Mouse (Mus musculus) hindbrain, postnatal 0 days (tissue): Measurements from ENCODE around the gene Lrrc47. TPM values are rescaled to one million over a fixed set of nuclear protein-coding genes. Genes with fewer than 3 reads are reported as not detected.
A peak's percentile ranks its signal among the peaks of the same experiment; 100 is the strongest.

Experiments
- ATAC-seq: fragments of 200-750 bp; cut with Nextera tagmentation; 2 replicates; pipeline ENCODE4 v1.8.0; 2017; ENCODE audit warnings: mild to moderate bottlenecking, moderate TSS enrichment, moderate library complexity
- DNase-seq: peaks from one replicate; pipeline ENCODE4 v3.0.0-alpha.2; 2015; ENCODE audit warnings: low spot score
- H3K27ac ChIP-seq: fragments of 300-500 bp; sonication (generic); 2 replicates; pipeline ENCODE4 v1.5.1; 2014; ENCODE audit warnings: mild to moderate bottlenecking
- H3K27me3 ChIP-seq: fragments of 300-500 bp; sonication (generic); 2 replicates; pipeline ENCODE4 v1.6.1; 2014; ENCODE audit warnings: low read length, mixed read lengths; ENCODE audit not compliant: insufficient read depth
- H3K36me3 ChIP-seq: fragments of 300-500 bp; sonication (generic); 2 replicates; pipeline ENCODE4 v1.6.1; 2014; ENCODE audit warnings: low read length, mixed read lengths; ENCODE audit not compliant: insufficient read depth
- H3K4me1 ChIP-seq: fragments of 300-500 bp; sonication (generic); 2 replicates; pipeline ENCODE4 v1.6.1; 2014; ENCODE audit warnings: antibody characterized with exemption, low read length, mixed read lengths; ENCODE audit not compliant: insufficient read depth
- H3K4me2 ChIP-seq: fragments of 300-500 bp; sonication (generic); 2 replicates; pipeline ENCODE4 v1.6.1; 2014; ENCODE audit warnings: low read depth, mild to moderate bottlenecking, low read length, moderate library complexity, mixed read lengths
- H3K4me3 ChIP-seq: fragments of 300-500 bp; sonication (generic); 2 replicates; pipeline ENCODE4 v1.5.1; 2014; ENCODE audit warnings: low read length
- H3K9ac ChIP-seq: fragments of 300-500 bp; sonication (generic); replicated peaks from 2 replicates; pipeline ENCODE4 v1.6.1; 2014; ENCODE audit warnings: mild to moderate bottlenecking, low read length, moderate library complexity, mixed read lengths
- H3K9me3 ChIP-seq: fragments of 300-500 bp; sonication (generic); 2 replicates; pipeline ENCODE4 v1.6.1; 2016; ENCODE audit warnings: low read length, mixed read lengths
- CTCF ChIP-seq: IDR thresholded peaks from 2 replicates; pipeline ENCODE4 v1.5.1; 2016; ENCODE audit warnings: antibody characterized with exemption, control low read depth, low read depth
- WGBS: fragments of 180-500 bp; shearing (Covaris S2); extraction: QIAGEN DNeasy Blood & Tissue Kit; methylation state at CpG from one replicate; pipeline ENCODE4 v1.1.7; 2014; 5-methylcytosine and 5-hydroxymethylcytosine counted together
- polyA plus RNA-seq: library from polyadenylated mRNA; unstranded; fragments of >200 nt; fragmentation: Nextera tagmentation; extraction: Ambion mirVana; gene quantifications from 2 replicates; pipeline ENCODE4 v1.2.1, GENCODE M21; 2015
- total RNA-seq: library from RNA; depleted of rRNA; stranded (reverse); fragments of >200 nt; gene quantifications from 2 replicates; pipeline ENCODE4 v1.2.3, GENCODE M21; 2014; rRNA removed

Lrrc47 gene
- total and polyA plus RNA-seq, 2 experiments from 2014 or later, result 22.0 to 32.1 TPM

DNA sequence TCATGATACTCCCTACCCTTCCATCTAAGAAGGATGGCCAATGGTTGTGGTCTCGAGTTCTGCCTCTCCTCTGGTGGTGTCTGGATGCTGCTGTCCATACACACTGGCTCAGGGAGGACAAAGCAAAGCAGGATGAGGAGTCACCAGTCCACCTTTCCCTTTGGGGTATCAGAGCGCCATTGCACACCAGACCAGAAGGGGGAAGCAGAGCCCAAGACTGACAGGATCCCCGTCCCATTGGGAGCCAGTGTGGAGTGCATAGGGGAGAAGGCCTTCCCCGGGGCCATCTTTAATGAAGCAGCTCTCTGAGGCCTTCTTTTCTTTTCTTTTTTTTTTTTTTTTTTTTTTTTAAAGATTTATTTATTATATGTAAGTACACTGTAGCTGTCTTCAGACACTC, 41.5 kb downstream of the Lrrc47 start:
- H3K27ac ChIP-seq, result no peak overlapping the region
- peak; percentile 35 for TF ChIP-seq CTCF
- no peaks in the 10 kb centered on the region for H3K36me3 ChIP-seq
- H3K4me3 ChIP-seq, result no peak overlapping the region
- no peaks in the 10 kb centered on the region for H3K27me3 ChIP-seq
- H3K4me1 ChIP-seq, result no peaks in the 10 kb centered on the region
- no peak overlapping the region for H3K9ac ChIP-seq
- DNase-seq, result no peak
- 58% methylated on average over 4 of the region's 4 CpGs for WGBS
- H3K4me2 ChIP-seq, result no peak overlapping the region
- no peaks in the 10 kb centered on the region for H3K9me3 ChIP-seq
- no peak for ATAC-seq

DNA sequence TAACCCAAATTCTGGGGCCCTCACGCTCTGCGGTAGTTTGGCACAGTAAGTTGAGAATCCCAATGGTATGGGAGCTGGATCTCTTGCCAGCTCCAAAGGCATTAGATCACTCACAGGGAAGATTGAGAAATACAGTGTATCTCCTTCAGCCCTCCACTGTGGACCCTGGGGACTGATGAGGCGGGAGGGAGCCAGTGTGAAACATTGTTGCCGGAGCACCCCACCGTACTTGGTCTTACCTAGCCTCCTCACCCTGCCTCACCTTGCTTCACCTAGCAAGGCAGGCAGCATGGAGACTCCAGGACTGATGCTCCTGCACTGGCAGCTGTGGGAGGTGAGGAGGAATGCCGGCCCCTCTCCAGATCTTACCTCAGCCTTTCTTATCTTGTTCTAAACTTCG, 44.0 kb downstream of the Lrrc47 start:
- TF ChIP-seq CTCF, result no peak
- no peak overlapping the region for H3K4me3 ChIP-seq
- no peaks in the 10 kb centered on the region for H3K4me1 ChIP-seq
- no peak overlapping the region for H3K9ac ChIP-seq
- no peaks in the 10 kb centered on the region for H3K36me3 ChIP-seq
- no peak overlapping the region for H3K4me2 ChIP-seq
- H3K27ac ChIP-seq, result no peak overlapping the region
- H3K27me3 ChIP-seq, result no peaks in the 10 kb centered on the region
- no peak for ATAC-seq
- no peaks in the 10 kb centered on the region for H3K9me3 ChIP-seq
- WGBS, result 90% methylated on average over 7 of the region's 7 CpGs
- DNase-seq, result no peak

DNA sequence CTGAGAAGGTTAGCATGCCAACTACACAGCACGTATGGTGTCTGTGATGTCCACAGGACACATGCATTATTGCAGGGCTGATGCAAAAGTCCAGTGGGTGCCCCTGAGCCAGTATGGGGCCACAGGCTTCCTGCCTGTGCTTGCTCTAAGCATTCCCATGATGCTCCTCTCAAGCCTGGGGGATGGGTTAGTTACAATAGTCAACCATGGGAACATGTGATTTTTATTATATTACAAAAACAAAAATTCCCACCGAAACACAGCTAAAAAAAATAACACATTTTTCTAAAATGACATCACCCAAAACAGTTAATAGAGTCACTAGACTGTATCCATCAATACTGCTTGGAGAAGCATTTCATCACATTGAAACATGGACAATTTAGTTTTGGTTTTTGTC, 44.5 kb downstream of the Lrrc47 start:
- WGBS, result 73% methylated on average over 2 of the region's 2 CpGs
- no peak overlapping the region for H3K4me2 ChIP-seq
- no peak overlapping the region for H3K9ac ChIP-seq
- ATAC-seq, result no peak
- H3K27me3 ChIP-seq, result no peaks in the 10 kb centered on the region
- DNase-seq, result no peak
- H3K9me3 ChIP-seq, result no peaks in the 10 kb centered on the region
- no peak overlapping the region for H3K27ac ChIP-seq
- no peak overlapping the region for H3K4me3 ChIP-seq
- no peaks in the 10 kb centered on the region for H3K36me3 ChIP-seq
- no peaks in the 10 kb centered on the region for H3K4me1 ChIP-seq
- TF ChIP-seq CTCF, result no peak

DNA sequence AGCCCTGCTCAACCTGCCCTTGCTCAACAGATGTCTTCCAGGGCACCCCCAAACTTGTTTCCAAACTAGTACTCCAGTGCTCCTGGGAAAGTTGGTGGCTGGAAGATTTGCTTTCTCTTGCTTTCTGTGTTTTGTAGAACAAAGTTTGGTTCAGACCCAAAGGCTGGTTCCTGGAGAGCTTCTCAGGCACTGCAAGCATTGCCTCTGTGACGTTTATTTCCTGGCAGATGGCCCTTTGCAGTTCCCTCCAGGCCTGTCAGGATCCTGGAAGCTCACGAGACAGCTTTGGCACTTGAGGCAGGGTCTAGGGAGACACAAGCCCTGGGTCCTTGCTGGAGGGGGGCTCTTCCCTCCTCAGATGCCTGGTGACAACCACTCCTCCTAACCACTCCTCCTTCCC, 45.1 kb downstream of the Lrrc47 start:
- Histone ChIP-seq H3K36me3 (no peaks in the 10 kb centered on the region), H3K27me3 (no peaks in the 10 kb centered on the region), H3K27ac (no peak overlapping the region), H3K4me2 (no peak overlapping the region), H3K4me3 (no peak overlapping the region), H3K9me3 (no peaks in the 10 kb centered on the region), H3K9ac (no peak overlapping the region), H3K4me1 (no peaks in the 10 kb centered on the region)
- DNase-seq (peak; percentile 17), ATAC-seq (no peak)
- WGBS, result 32% methylated on average over 2 of the region's 2 CpGs
- no peak for TF ChIP-seq CTCF

DNA sequence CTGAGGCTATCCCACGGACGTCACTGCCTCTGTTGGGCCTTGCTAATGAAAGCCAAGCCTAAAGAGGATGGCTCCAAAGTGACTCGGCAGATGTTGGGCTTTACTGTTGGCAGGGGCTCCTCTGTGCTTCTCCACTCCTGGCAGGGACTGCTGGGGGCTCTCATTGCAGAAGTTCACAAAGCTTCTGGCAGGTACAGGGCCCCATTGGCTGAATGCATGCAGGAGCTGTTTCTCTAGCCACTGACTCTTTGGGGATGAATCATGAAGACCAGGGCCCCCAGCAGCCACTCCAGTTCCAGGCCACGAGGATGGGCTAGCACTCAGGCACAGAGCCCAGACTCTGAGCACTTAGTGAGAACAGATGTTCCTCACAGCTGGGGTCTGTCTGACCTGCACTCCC, 46.2 kb downstream of the Lrrc47 start:
- 57% methylated on average over 4 of the region's 4 CpGs for WGBS
- Histone ChIP-seq H3K27me3 (no peaks in the 10 kb centered on the region), H3K9ac (no peak overlapping the region), H3K36me3 (no peaks in the 10 kb centered on the region), H3K27ac (no peak overlapping the region), H3K4me2 (no peak overlapping the region), H3K4me1 (no peaks in the 10 kb centered on the region), H3K4me3 (no peak overlapping the region), H3K9me3 (no peaks in the 10 kb centered on the region)
- DNase-seq, result no peak
- no peak for ATAC-seq
- TF ChIP-seq CTCF, result no peak

DNA sequence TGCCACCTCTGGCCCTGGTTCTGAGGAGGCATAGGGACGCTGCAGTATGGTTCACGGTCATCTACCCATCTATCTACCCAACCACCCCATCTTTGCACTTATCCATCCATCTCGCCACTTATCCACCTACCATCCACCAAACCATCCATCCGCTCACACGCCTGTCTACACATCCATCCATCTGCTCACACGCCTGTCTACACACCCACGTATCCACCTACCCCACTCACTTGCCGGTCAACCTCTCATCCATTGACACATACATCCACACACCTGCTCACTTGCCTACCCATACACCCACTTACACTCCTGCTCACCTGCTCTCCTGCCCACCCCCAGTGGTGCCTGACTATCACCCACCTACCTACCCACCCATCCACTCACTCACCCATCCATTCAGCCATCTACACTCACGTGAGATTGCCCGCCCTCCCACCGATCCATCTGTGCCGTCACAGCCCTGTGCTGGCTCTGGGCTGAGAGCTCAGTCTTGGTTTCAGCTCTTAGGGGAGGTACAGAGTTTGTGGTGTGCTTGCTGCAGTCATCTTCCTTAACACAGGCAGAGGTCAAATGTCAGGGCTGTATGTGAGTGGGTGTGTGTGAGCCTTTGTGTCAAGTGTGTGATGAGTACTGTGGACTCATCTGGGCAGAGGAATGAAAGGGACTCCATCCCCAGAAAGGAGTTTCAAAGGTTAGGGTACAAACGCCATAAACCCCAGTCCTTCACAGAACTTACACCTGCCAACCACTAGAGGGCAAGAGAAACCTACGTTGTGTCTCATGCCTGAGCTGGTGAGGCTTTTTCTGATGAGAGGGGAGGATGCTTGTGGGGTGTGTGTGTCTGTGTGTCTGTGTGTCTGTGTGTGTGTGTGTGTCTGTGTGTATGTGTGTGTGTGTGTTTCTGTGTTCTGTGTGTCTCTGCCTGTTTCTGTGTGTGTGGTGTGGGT, 53.6 kb downstream of the Lrrc47 start:
- Histone ChIP-seq H3K9me3 (no peaks in the 10 kb centered on the region), H3K9ac (no peak overlapping the region), H3K27me3 (no peaks in the 10 kb centered on the region; the same call in 1 of the 2 replicates), H3K4me2 (no peak overlapping the region), H3K27ac (no peak overlapping the region), H3K36me3 (no peaks in the 10 kb centered on the region), H3K4me3 (no peak overlapping the region), H3K4me1 (no peaks in the 10 kb centered on the region)
- 66% methylated on average over 14 of the region's 14 CpGs for WGBS
- ATAC-seq, result peak; percentile 75
- DNase-seq, result peak; percentile 74
- TF ChIP-seq CTCF, result peak; percentile 99

DNA sequence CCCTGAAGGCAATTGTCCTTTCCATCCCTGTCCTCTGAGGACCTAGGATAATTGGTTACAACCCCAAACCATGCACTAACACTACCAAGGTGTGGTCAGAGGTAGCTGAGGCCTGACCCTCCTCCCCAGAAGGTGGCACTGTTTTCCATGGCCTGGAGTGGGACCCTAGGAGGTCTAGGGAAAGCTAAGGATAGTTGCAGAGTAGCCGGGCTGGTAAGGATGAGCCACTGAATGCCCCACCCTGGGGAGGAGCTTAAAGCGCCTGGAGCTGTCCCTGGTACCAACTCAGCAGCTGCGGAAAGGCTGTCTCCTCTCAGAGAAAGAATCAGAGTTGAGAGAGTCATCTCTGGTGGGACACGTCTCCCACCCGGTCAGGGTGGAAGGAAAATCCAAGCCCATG, 59.4 kb downstream of the Lrrc47 start:
- Histone ChIP-seq H3K9me3 (no peaks in the 10 kb centered on the region), H3K36me3 (no peaks in the 10 kb centered on the region), H3K4me3 (no peak overlapping the region), H3K4me1 (no peaks in the 10 kb centered on the region), H3K27ac (no peak overlapping the region), H3K27me3 (0 out of 2 replicates have a peak, but pooled peaks cover 12% of the 10 kb centered on the region), H3K9ac (no peak overlapping the region), H3K4me2 (no peak overlapping the region)
- 0 out of 2 replicates have a peak, but pooled peaks have one; percentile 46 for ATAC-seq
- 7% methylated on average over 5 of the region's 5 CpGs for WGBS
- DNase-seq, result peak; percentile 38
- TF ChIP-seq CTCF, result peak; percentile 67

Other genes starting within 250 kb of the Lrrc47 start
- 18.9 and 47.4 TPM in 2 replicates for gene A430005L14Rik, start 54.5 kb upstream of the Lrrc47 start, total RNA-seq
- 45.3 and 48.2 TPM in 2 replicates for gene A430005L14Rik, start 54.5 kb upstream of the Lrrc47 start, polyA plus RNA-seq
- 15.1 and 25.7 TPM in 2 replicates for gene Dffb, start 36.6 kb upstream of the Lrrc47 start, total RNA-seq
- gene Dffb, start 36.6 kb upstream of the Lrrc47 start, polyA plus RNA-seq, result 10.6 and 13.1 TPM in 2 replicates
- gene Cep104, start 36.5 kb upstream of the Lrrc47 start, total RNA-seq, result 11.2 and 11.7 TPM in 2 replicates
- 11.6 and 13.9 TPM in 2 replicates for gene Cep104, start 36.5 kb upstream of the Lrrc47 start, polyA plus RNA-seq
- gene Smim1, start 14.5 kb downstream of the Lrrc47 start, total RNA-seq, result 12.4 and 20.7 TPM in 2 replicates
- 17.1 and 17.7 TPM in 2 replicates for gene Smim1, start 14.5 kb downstream of the Lrrc47 start, polyA plus RNA-seq
- gene Ccdc27, start 30.9 kb downstream of the Lrrc47 start, total RNA-seq, result not detected in 2 replicates
- gene Ccdc27, start 30.9 kb downstream of the Lrrc47 start, polyA plus RNA-seq, result not detected in 2 replicates
- 0.83 and 1.2 TPM in 2 replicates for gene Trp73, start 128.5 kb downstream of the Lrrc47 start, total RNA-seq
- gene Trp73, start 128.5 kb downstream of the Lrrc47 start, polyA plus RNA-seq, result 0.96 and 1.3 TPM in 2 replicates
- 55.0 and 76.7 TPM in 2 replicates for gene Wrap73, start 130.6 kb downstream of the Lrrc47 start, total RNA-seq
- gene Wrap73, start 130.6 kb downstream of the Lrrc47 start, polyA plus RNA-seq, result 36.3 and 36.5 TPM in 2 replicates
- 212 and 220 TPM in 2 replicates for gene Tprgl, start 148.9 kb downstream of the Lrrc47 start, total RNA-seq
- gene Tprgl, start 148.9 kb downstream of the Lrrc47 start, polyA plus RNA-seq, result 228 and 239 TPM in 2 replicates
- 40.5 and 54.8 TPM in 2 replicates for gene Megf6, start 159.0 kb downstream of the Lrrc47 start, total RNA-seq
- 7.0 and 7.2 TPM in 2 replicates for gene Megf6, start 159.0 kb downstream of the Lrrc47 start, polyA plus RNA-seq